Mouse (Mus musculus) heart, postnatal 0 days (tissue): ENCODE data around the gene Xirp2. TPM values are rescaled to one million over a fixed set of nuclear protein-coding genes. Genes with fewer than 3 reads are reported as not detected.
A peak's percentile ranks its signal among the peaks of the same experiment; 100 is the strongest.
"Not testable (repeated sequence)": the region's sequence is repeated elsewhere in the genome, so short reads cannot be mapped to it uniquely, and the experiment has no call there.

Experiments
- ATAC-seq: fragments of 200-750 bp; cut with Nextera tagmentation; 2 replicates; pipeline ENCODE4 v1.8.0; 2017; ENCODE audit warnings: low read depth, moderate number of reproducible peaks, moderate library complexity; ENCODE audit not compliant: insufficient read depth
- DNase-seq: peaks from one replicate; pipeline ENCODE4 v3.0.0-alpha.2; 2016; ENCODE audit warnings: low spot score
- H3K27ac ChIP-seq: fragments of 300-500 bp; sonication (generic); 2 replicates; pipeline ENCODE4 v1.5.1; 2014; ENCODE audit warnings: low read depth, mild to moderate bottlenecking
- H3K27me3 ChIP-seq: fragments of 300-500 bp; sonication (generic); 2 replicates; pipeline ENCODE4 v1.6.1; 2014; ENCODE audit warnings: low read length, mixed read lengths; ENCODE audit not compliant: control insufficient read depth, insufficient read depth
- H3K36me3 ChIP-seq: fragments of 300-500 bp; sonication (generic); replicated peaks from 2 replicates; pipeline ENCODE4 v1.6.1; 2014; ENCODE audit warnings: low read length, mixed read lengths; ENCODE audit not compliant: control insufficient read depth, insufficient read depth
- H3K4me1 ChIP-seq: fragments of 300-500 bp; sonication (generic); 2 replicates; pipeline ENCODE4 v1.6.1; 2014; ENCODE audit warnings: antibody characterized with exemption; ENCODE audit not compliant: control insufficient read depth, insufficient read depth
- H3K4me2 ChIP-seq: fragments of 300-500 bp; sonication (generic); 2 replicates; pipeline ENCODE4 v1.6.1; 2014; ENCODE audit warnings: low read depth, mild to moderate bottlenecking, low read length, moderate library complexity
- H3K4me3 ChIP-seq: fragments of 300-500 bp; sonication (generic); 2 replicates; pipeline ENCODE4 v1.5.1; 2014; ENCODE audit warnings: low read depth, low read length
- H3K9ac ChIP-seq: fragments of 300-500 bp; sonication (generic); replicated peaks from 2 replicates; pipeline ENCODE4 v1.6.1; 2014; ENCODE audit warnings: low read depth, low read length, mixed read lengths
- H3K9me3 ChIP-seq: fragments of 300-500 bp; sonication (generic); replicated peaks from 2 replicates; pipeline ENCODE4 v1.6.1; 2016; ENCODE audit warnings: low read length; ENCODE audit not compliant: control insufficient read depth
- CTCF ChIP-seq: IDR thresholded peaks from 2 replicates; pipeline ENCODE4 v1.5.1; 2016; ENCODE audit warnings: antibody characterized with exemption, control low read depth, low read depth
- EP300 ChIP-seq: IDR thresholded peaks from 2 replicates; pipeline ENCODE4 v1.6.1; 2016; ENCODE audit warnings: antibody characterized with exemption, low read depth
- WGBS: fragments of 180-500 bp; shearing (Covaris S2); extraction: QIAGEN DNeasy Blood & Tissue Kit; methylation state at CpG from one replicate; pipeline ENCODE4 v1.1.7; 2014; 5-methylcytosine and 5-hydroxymethylcytosine counted together
- polyA plus RNA-seq: library from polyadenylated mRNA; unstranded; fragments of >200 nt; fragmentation: Nextera tagmentation; extraction: Ambion mirVana; gene quantifications from 2 replicates; pipeline ENCODE4 v1.2.1, GENCODE M21; 2015
- total RNA-seq: library from RNA; depleted of rRNA; stranded (reverse); fragments of >200 nt; gene quantifications from 2 replicates; pipeline ENCODE4 v1.2.3, GENCODE M21; 2014; ENCODE audit warnings: low replicate concordance; rRNA removed

The Xirp2 gene
- total RNA-seq (3.0 and 3.5 TPM in 2 replicates), polyA plus RNA-seq (0.86 and 1.2 TPM in 2 replicates)

- H3K4me3 ChIP-seq = peak within 1 kb of the TSS; percentile 23; the same call in 1 of the 2 replicates
- H3K9me3 ChIP-seq = no peaks in the 10 kb centered on the region
- H3K9ac ChIP-seq = no peak within 1 kb of the TSS
- no peaks in the 10 kb centered on the region for H3K36me3 ChIP-seq
- H3K27ac ChIP-seq = peak within 1 kb of the TSS; percentile 38; the same call in 1 of the 2 replicates
- DNase-seq (peak; percentile 50), ATAC-seq (peak; percentile 77)
- no peaks in the 10 kb centered on the region; the same call in 1 of the 2 replicates for H3K4me1 ChIP-seq
- WGBS = 54% methylated on average over 3 of the region's 3 CpGs
- TF ChIP-seq CTCF (no peak), EP300 (no peak)
- peak within 1 kb of the TSS; percentile 45 for H3K4me2 ChIP-seq
- no peaks in the 10 kb centered on the region for H3K27me3 ChIP-seq
These were observed at the start of gene Xirp2 for GRCm38 (mm10) chr2:67445780-67446179. Gene Xirp2 (plus strand): TSS chr2:67446002.

GRCm38 (mm10) chr2:67413425-67413824, 32.4 kb upstream of the Xirp2 start, which contains the start of gene Gm21830:
Gene Gm21830 (plus strand): TSS chr2:67413725.
- not testable (repeated sequence) for H3K27me3 ChIP-seq, H3K4me1 ChIP-seq, H3K4me3 ChIP-seq, H3K9me3 ChIP-seq, H3K9ac ChIP-seq, H3K27ac ChIP-seq, H3K36me3 ChIP-seq, DNase-seq, H3K4me2 ChIP-seq, ATAC-seq
- no CpG with 5 or more reads among the region's 1 CpGs for WGBS

GRCm38 (mm10) chr2:67420853-67421252, 24.9 kb upstream of the Xirp2 start:
- H3K4me1 ChIP-seq = no peaks in the 10 kb centered on the region
- no peak overlapping the region for H3K4me2 ChIP-seq
- DNase-seq = no peak
- ATAC-seq = no peak
- no peak overlapping the region for H3K4me3 ChIP-seq
- H3K36me3 ChIP-seq = no peaks in the 10 kb centered on the region
- H3K27me3 ChIP-seq = no peaks in the 10 kb centered on the region
- no peak overlapping the region for H3K27ac ChIP-seq
- H3K9ac ChIP-seq = no peak overlapping the region
- H3K9me3 ChIP-seq = no peaks in the 10 kb centered on the region
- TF ChIP-seq EP300 (no peak), CTCF (no peak)

- 87% methylated on average over 1 of the region's 1 CpGs for WGBS
- Histone ChIP-seq H3K4me2 (no peak overlapping the region), H3K27ac (no peak overlapping the region), H3K9me3 (no peaks in the 10 kb centered on the region), H3K4me3 (no peak overlapping the region), H3K4me1 (no peaks in the 10 kb centered on the region), H3K36me3 (no peaks in the 10 kb centered on the region), H3K27me3 (no peaks in the 10 kb centered on the region), H3K9ac (no peak overlapping the region)
- ATAC-seq (no peak; the same call in 1 of the 2 replicates), DNase-seq (no peak)
- no peak for TF ChIP-seq EP300
These were observed 23.0 kb upstream of the Xirp2 start for GRCm38 (mm10) chr2:67422799-67423198.

GRCm38 (mm10) chr2:67433081-67433480, 12.7 kb upstream of the Xirp2 start, which contains the start of gene Gm26727:
Gene Gm26727 (minus strand): TSS chr2:67433181.
- DNase-seq (no peak), ATAC-seq (no peak)
- 44% methylated on average over 2 of the region's 2 CpGs for WGBS

GRCm38 (mm10) chr2:67438309-67438708, 7.5 kb upstream of the Xirp2 start:
- TF ChIP-seq CTCF = no peak
- TF ChIP-seq EP300 = no peak
- Histone ChIP-seq H3K27me3 (no peaks in the 10 kb centered on the region), H3K27ac (no peak overlapping the region), H3K9ac (no peak overlapping the region), H3K36me3 (no peaks in the 10 kb centered on the region), H3K4me2 (no peak overlapping the region), H3K4me3 (no peak overlapping the region), H3K4me1 (no peaks in the 10 kb centered on the region), H3K9me3 (no peaks in the 10 kb centered on the region)
- no peak for ATAC-seq
- WGBS = 41% methylated on average over 8 of the region's 8 CpGs
- no peak for DNase-seq

More at GRCm38 (mm10) chr2:67433081-67433480, 12.7 kb upstream of the Xirp2 start, which contains the start of gene Gm26727:
- Histone ChIP-seq H3K4me2 (no peak within 1 kb of the TSS), H3K4me3 (no peak within 1 kb of the TSS), H3K27ac (no peak within 1 kb of the TSS), H3K27me3 (no peaks in the 10 kb centered on the region), H3K9me3 (no peaks in the 10 kb centered on the region), H3K36me3 (no peaks in the 10 kb centered on the region), H3K9ac (no peak within 1 kb of the TSS), H3K4me1 (no peaks in the 10 kb centered on the region)
- TF ChIP-seq CTCF (no peak), EP300 (no peak)
